Mouse (Mus musculus): ENCODE measurements at regions not wholly inside any gene's neighbourhood (a gene's known extent, or its start where the extent isn't known, plus 50 kb on each side); places are given as distances from the start of the nearest gene placed in this dataset.

- TF ChIP-seq POLR2A (IDR thresholded peaks at IDR 0.05; ENCODE audit: insufficient read depth, low read length) (no peak), CTCF (IDR thresholded peaks at IDR 0.05; ENCODE audit: low read depth, low read length) (no peak)
Observed at GRCm38 (mm10) chr17:47151557-47152278, 141.4 kb upstream of the Ubr2 start.
